Mouse (Mus musculus) hindbrain, embryonic 11.5 days (tissue): ENCODE data around the gene Ly6g6d. TPM values are rescaled to one million over a fixed set of nuclear protein-coding genes. Genes with fewer than 3 reads are reported as not detected.

Experiments used
- ATAC-seq: fragments of 200-750 bp; cut with Nextera tagmentation; 2 replicates; pipeline ENCODE4 v1.8.0; 2017; ENCODE audit warnings: mild to moderate bottlenecking, moderate TSS enrichment, moderate library complexity; ENCODE audit not compliant: low FRiP score
- DNase-seq: peaks from one replicate; pipeline ENCODE4 v3.0.0-alpha.2; 2015; ENCODE audit warnings: low spot score
- H3K27ac ChIP-seq: fragments of 300-500 bp; sonication (generic); 2 replicates; pipeline ENCODE4 v1.5.1; 2014; ENCODE audit warnings: mild to moderate bottlenecking, low read depth, low read length
- H3K27me3 ChIP-seq: fragments of 300-500 bp; sonication (generic); 2 replicates; pipeline ENCODE4 v1.6.1; 2014; ENCODE audit warnings: mild to moderate bottlenecking, low read length, moderate library complexity, mixed read lengths; ENCODE audit not compliant: control insufficient read depth, insufficient read depth
- H3K36me3 ChIP-seq: fragments of 300-500 bp; sonication (generic); 2 replicates; pipeline ENCODE4 v1.6.1; 2014; ENCODE audit warnings: mild to moderate bottlenecking, low read length, moderate library complexity, mixed read lengths; ENCODE audit not compliant: control insufficient read depth, insufficient read depth
- H3K4me1 ChIP-seq: fragments of 300-500 bp; sonication (generic); replicated peaks from 2 replicates; pipeline ENCODE4 v1.6.1; 2014; ENCODE audit warnings: low read length, mixed read lengths; ENCODE audit not compliant: control insufficient read depth, insufficient read depth
- H3K4me2 ChIP-seq: fragments of 300-500 bp; sonication (generic); replicated peaks from 2 replicates; pipeline ENCODE4 v1.6.1; 2014; ENCODE audit warnings: mild to moderate bottlenecking, low read depth, low read length
- H3K4me3 ChIP-seq: fragments of 300-500 bp; sonication (generic); 2 replicates; pipeline ENCODE4 v1.5.1; 2014; ENCODE audit warnings: low read depth, low read length
- H3K9ac ChIP-seq: fragments of 300-500 bp; sonication (generic); 2 replicates; pipeline ENCODE4 v1.6.1; 2014; ENCODE audit warnings: low read depth, low read length
- H3K9me3 ChIP-seq: fragments of 300-500 bp; sonication (generic); 2 replicates; pipeline ENCODE4 v1.6.1; 2016; ENCODE audit warnings: low read length; ENCODE audit not compliant: control insufficient read depth
- WGBS: fragments of 180-500 bp; shearing (Covaris S2); extraction: QIAGEN DNeasy Blood & Tissue Kit; methylation state at CpG from one replicate; pipeline ENCODE4 v1.1.7; 2014; 5-methylcytosine and 5-hydroxymethylcytosine counted together
- polyA plus RNA-seq: library from polyadenylated mRNA; unstranded; fragments of >200 nt; fragmentation: Nextera tagmentation; extraction: Ambion mirVana; gene quantifications from 2 replicates; pipeline ENCODE4 v1.2.1, GENCODE M21; 2014

Ly6g6d gene
- polyA plus RNA-seq, 1 experiment from 2014 or later = 2.7 TPM

DNA sequence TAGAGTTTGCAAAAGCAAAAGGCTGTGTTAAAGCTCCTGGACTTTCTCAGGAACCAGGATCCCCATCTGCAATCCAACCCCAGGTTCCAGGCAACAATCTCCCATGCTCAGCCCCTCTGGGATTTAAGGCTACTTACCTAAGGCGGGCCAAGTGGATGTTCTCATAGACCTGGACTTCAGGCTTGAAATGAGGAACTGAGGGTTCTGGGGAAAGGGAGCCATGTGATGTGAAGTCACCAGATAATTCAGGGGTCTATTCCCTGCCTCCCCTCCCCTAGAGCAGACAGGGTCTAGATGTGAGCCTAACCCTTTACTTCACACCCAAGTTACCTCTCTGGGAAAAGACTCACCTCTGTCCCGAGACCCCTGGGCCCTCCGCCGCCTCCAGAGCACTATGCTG is 2.8 kb upstream of the Ly6g6d start:
- H3K27me3 ChIP-seq = no peaks in the 10 kb centered on the region
- no peaks in the 10 kb centered on the region for H3K9me3 ChIP-seq
- no peak overlapping the region for H3K27ac ChIP-seq
- no peak overlapping the region for H3K4me3 ChIP-seq
- no peak overlapping the region for H3K4me2 ChIP-seq
- ATAC-seq = no peak
- 0 out of 2 replicates have a peak, but pooled peaks cover 7% of the 10 kb centered on the region for H3K4me1 ChIP-seq
- 62% methylated on average over 4 of the region's 4 CpGs for WGBS
- no peaks in the 10 kb centered on the region for H3K36me3 ChIP-seq
- DNase-seq = no peak
- no peak overlapping the region for H3K9ac ChIP-seq

DNA sequence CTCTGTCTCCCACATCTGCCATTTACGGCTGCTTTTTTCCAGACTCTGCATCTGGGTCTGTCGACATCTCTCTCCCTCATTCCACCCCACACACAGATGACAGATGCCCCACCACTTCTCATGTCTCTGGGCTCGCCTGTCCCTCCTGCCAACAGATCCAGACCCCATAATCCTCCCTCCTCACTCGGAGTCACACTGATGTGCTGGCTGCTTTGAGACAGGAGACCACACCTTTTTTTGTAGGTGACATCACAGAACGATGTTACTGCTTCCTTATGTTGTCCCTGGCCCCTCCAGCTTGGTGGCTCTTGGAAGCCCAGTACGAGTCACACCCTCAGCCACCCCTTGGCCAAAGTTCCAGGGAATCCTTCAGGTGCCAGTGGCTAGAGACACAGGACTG is 2.4 kb upstream of the Ly6g6d start:
- Histone ChIP-seq H3K36me3 (no peaks in the 10 kb centered on the region), H3K4me1 (0 out of 2 replicates have a peak, but pooled peaks cover 7% of the 10 kb centered on the region), H3K9ac (0 out of 2 replicates have a peak overlapping the region, but pooled peaks have one; percentile 21), H3K4me2 (no peak overlapping the region), H3K9me3 (no peaks in the 10 kb centered on the region), H3K27ac (no peak overlapping the region), H3K27me3 (no peaks in the 10 kb centered on the region), H3K4me3 (no peak overlapping the region)
- ATAC-seq (no peak), DNase-seq (no peak)
- 71% methylated on average over 6 of the region's 6 CpGs for WGBS

DNA sequence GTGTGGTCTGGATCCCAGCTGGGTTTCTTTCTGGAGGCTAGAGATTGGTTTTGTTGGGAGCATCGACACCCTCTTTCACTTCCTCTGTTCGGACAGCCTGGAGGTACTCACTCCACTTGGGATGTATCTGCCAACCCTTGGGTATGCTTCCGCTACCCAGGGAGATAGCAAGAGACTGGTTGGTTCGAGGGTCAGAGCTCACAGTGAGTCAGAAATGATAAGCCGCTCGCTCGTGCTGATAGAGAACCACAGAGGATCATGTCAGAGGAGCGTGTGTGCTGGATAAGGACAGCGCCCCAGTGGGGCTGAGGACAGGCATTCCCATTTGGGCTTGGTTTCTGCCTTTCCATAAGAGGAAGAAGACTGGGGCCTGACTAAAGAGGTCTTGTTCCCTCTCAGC is 1.9 kb upstream of the Ly6g6d start:
- ATAC-seq = no peak
- Histone ChIP-seq H3K9ac (0 out of 2 replicates have a peak overlapping the region, but pooled peaks have one; percentile 21), H3K4me1 (0 out of 2 replicates have a peak, but pooled peaks cover 7% of the 10 kb centered on the region), H3K27me3 (no peaks in the 10 kb centered on the region), H3K9me3 (no peaks in the 10 kb centered on the region), H3K4me3 (no peak overlapping the region), H3K27ac (no peak overlapping the region), H3K4me2 (no peak overlapping the region), H3K36me3 (no peaks in the 10 kb centered on the region)
- DNase-seq = no peak
- WGBS = 74% methylated on average over 9 of the region's 9 CpGs

DNA sequence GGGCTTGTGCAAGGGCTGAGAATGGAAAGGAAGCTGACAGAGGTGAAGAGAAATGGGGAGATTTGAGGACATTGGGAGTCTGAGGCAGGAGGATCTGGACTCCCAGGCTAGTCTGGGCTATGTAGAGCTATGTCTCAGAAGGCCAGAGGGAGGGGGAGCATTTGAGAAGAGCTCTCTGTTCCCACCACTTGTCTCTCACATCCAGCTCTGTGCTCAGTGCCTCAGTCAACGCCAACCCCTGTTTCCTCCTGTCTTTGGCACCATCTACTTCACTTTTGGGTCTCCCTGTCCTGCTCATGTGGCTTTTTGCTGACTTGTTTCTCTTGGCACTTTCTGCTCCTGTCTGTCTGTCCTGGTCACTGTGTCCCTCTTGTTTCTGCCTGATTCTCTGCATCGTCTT is 580 bp downstream of the Ly6g6d start:
- Histone ChIP-seq H3K4me2 (peak overlapping the region; percentile 26), H3K36me3 (no peaks in the 10 kb centered on the region), H3K4me1 (0 out of 2 replicates have a peak, but pooled peaks cover 7% of the 10 kb centered on the region), H3K27me3 (no peaks in the 10 kb centered on the region), H3K4me3 (no peak overlapping the region; the same call in 1 of the 2 replicates), H3K9ac (peak overlapping the region; percentile 25), H3K9me3 (no peaks in the 10 kb centered on the region), H3K27ac (no peak overlapping the region)
- 37% methylated on average over 2 of the region's 2 CpGs for WGBS
- DNase-seq (peak; percentile 22), ATAC-seq (no peak)

DNA sequence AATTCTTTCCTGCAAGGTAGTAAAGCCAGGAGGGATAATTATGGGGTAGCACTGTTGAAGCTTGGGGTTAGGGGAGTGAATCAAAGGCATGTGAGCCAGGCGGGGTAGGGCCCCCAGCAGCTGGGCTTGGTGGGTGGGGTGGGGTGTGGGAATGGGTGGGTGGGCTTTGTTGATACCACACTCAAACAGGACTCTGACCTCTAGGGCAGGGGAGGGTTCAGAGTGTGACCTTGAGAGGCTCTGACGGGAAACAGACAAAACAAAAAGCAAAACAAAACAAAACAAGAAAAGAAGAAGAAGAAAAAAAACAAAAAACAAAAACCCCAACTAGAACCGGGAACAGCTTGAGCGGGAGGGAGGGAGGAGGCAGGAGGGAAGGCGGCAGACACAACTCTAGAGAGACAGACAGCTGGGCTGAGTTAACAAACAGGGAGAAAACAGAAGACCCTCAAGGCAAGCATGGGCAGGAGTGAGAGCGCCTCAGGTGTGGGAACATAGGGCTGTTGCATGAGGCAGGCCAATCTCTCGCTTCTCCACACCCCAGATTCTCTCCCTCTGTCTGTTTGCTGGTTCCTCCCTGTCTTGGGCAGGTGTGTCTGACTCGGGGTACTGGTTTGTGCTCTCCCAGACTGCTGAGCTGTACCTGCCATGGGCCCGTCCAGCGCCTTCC is 1.2 kb downstream of the Ly6g6d start, which contains the start of gene Ly6g6e:
Ly6g6e (plus strand) TSS at position 396 of the 670 bp plus-strand sequence.
- WGBS = 30% methylated on average over 10 of the region's 10 CpGs
- 0 out of 2 replicates have a peak, but pooled peaks cover 7% of the 10 kb centered on the region for H3K4me1 ChIP-seq
- no peak within 1 kb of the TSS for H3K27ac ChIP-seq
- H3K4me2 ChIP-seq = peak within 1 kb of the TSS; percentile 26
- ATAC-seq (no peak), DNase-seq (no peak)
- no peaks in the 10 kb centered on the region for H3K27me3 ChIP-seq
- H3K9me3 ChIP-seq = no peaks in the 10 kb centered on the region
- H3K4me3 ChIP-seq = no peak within 1 kb of the TSS; the same call in 1 of the 2 replicates
- no peaks in the 10 kb centered on the region for H3K36me3 ChIP-seq
- peak within 1 kb of the TSS; percentile 25 for H3K9ac ChIP-seq

DNA sequence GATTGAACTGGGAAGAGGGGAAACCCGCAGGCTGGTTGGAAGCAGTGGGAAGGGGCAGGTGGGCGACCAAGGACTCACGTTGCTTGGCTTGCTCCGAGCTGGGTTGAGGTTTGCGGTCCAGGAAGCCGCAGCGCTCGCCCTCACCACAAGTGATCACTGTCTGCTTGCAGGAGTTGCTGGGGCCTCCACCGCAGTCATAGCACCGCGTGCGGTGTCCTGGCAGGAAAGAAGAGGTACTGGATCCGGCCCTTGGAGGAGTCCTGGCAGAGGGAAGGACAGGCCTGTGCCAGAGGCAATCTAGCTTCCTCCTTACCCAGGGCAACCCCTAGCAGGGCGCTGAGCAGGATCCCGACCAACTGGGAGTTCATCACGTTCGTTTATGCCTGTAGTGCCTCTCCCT is 3.8 kb downstream of the Ly6g6d start:
- ATAC-seq (no peak), DNase-seq (no peak)
- H3K36me3 ChIP-seq = no peaks in the 10 kb centered on the region
- H3K4me3 ChIP-seq = no peak overlapping the region
- no peaks in the 10 kb centered on the region for H3K27me3 ChIP-seq
- no peak overlapping the region for H3K27ac ChIP-seq
- H3K4me2 ChIP-seq = no peak overlapping the region
- 61% methylated on average over 17 of the region's 17 CpGs for WGBS
- no peaks in the 10 kb centered on the region for H3K9me3 ChIP-seq
- H3K4me1 ChIP-seq = 0 out of 2 replicates have a peak, but pooled peaks cover 7% of the 10 kb centered on the region
- no peak overlapping the region for H3K9ac ChIP-seq

DNA sequence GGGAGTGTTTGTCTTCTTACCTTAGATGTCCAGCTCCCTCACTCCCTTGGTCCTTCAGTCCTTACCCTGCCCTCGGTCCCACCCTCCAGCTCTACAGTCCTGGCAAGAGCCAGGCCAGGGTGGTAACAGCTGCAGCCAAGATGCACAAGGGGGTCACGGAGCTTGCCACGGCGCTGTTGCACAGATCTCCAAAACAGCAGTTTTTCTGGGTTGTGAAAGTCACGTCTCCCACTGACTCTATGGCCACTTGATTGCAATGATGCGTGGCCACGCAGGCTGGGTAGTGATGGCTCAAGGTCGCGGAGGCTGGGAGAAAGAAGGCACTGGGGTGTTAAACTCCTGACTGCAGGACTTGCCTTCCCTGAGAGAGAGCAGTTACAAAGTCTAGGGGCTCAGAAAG is 6.4 kb downstream of the Ly6g6d start:
- Histone ChIP-seq H3K9me3 (no peaks in the 10 kb centered on the region), H3K4me2 (no peak overlapping the region), H3K4me3 (no peak overlapping the region), H3K27me3 (0 out of 2 replicates have a peak, but pooled peaks cover 2% of the 10 kb centered on the region), H3K9ac (no peak overlapping the region), H3K27ac (no peak overlapping the region), H3K36me3 (no peaks in the 10 kb centered on the region), H3K4me1 (no peaks in the 10 kb centered on the region)
- 86% methylated on average over 9 of the region's 9 CpGs for WGBS
- DNase-seq (no peak), ATAC-seq (no peak)

DNA sequence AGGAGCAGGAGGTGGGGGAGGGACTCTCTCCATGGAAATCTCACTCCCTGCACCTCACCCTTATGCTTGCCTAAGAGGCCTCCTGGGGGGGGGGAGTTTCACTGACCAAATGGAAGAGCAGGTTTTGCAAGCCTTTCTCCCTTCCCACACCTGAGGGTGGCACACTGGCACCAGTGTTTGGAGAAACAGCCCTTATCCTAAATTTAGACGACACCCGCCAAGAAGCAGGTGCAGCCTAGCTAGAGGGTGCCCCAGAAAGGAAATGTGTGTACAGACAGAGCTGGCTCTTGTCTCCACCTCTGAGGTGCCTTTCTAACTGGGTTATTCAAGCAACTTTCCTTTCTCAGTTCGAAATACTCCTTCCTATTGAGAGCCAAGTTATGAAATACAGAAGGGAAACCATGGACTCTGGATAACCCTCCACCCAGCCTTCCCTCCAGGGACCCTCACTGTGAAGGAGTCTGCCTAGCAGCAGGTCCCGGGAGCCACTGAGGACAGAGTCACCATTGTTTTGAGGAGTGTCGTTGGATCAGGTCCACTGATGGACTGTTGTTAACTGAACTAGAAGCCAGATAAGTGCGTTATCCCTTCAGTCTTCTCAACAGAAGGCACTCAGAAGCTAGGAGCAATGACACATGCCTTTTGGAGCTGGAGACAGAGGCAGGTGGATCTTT is 7.2 kb downstream of the Ly6g6d start:
- no peak overlapping the region for H3K4me2 ChIP-seq

More for the DNA sequence above, 7.2 kb downstream of the Ly6g6d start:
- Histone ChIP-seq H3K27me3 (peaks cover 7% of the 10 kb centered on the region), H3K27ac (no peak overlapping the region), H3K4me1 (no peaks in the 10 kb centered on the region), H3K9me3 (no peaks in the 10 kb centered on the region), H3K4me3 (no peak overlapping the region), H3K36me3 (no peaks in the 10 kb centered on the region), H3K9ac (no peak overlapping the region)
- 56% methylated on average over 6 of the region's 6 CpGs for WGBS
- ATAC-seq (no peak), DNase-seq (no peak)
